Mouse (Mus musculus) ovary, adult 2 months (tissue): ENCODE measurements around the gene Ift88. TPM values are rescaled to one million over a fixed set of nuclear protein-coding genes. Genes with fewer than 3 reads are reported as not detected.

ENCODE experiments used
- polyA plus RNA-seq: library from polyadenylated mRNA; depleted of rRNA; stranded (reverse); fragments of >200 nt; gene quantifications from 2 replicates; pipeline ENCODE4 v1.2.3, GENCODE M21; 2012; rRNA removed

Gene Ift88
- 6.4 TPM in 2 replicates for polyA plus RNA-seq

DNA sequence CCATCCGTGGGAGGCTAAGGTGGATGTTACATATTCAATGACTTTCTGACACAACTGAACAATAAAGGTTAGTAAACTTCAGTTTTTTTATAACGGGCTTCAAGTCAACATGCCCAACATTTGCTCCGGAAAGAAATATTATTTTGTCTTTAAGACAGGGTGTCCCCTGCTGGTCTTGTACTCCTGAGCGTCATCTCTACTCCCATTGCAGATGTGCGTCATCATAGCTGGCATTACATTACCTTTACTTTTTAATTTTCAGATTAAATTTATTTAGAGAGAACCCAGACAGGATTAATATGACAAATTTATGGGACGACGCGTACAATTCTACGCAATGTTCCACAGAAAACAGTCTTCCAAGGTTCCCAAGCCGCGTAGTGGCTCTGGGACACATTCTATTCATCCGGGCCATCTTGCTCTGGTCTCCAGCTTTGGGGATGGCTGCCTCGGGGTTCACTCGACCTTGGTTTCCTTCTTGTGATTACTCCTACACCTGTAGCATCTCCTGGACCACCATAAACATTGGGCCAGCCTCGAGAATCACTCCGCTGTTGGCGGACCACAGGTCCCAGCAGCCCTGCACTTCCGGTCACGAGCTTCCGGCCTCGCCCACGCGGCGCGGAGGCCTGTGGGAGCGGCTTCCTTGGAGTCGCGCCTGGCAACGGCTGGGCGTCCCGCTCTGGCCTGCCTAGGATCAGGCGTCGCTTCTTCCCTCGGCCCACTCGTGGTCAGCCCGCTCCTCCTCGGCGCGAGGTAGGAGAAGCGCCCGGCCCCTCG, at the start of gene Ift88:
TSS of gene Ift88 (plus strand) at position 631 of the 780 bp plus-strand sequence.

DNA sequence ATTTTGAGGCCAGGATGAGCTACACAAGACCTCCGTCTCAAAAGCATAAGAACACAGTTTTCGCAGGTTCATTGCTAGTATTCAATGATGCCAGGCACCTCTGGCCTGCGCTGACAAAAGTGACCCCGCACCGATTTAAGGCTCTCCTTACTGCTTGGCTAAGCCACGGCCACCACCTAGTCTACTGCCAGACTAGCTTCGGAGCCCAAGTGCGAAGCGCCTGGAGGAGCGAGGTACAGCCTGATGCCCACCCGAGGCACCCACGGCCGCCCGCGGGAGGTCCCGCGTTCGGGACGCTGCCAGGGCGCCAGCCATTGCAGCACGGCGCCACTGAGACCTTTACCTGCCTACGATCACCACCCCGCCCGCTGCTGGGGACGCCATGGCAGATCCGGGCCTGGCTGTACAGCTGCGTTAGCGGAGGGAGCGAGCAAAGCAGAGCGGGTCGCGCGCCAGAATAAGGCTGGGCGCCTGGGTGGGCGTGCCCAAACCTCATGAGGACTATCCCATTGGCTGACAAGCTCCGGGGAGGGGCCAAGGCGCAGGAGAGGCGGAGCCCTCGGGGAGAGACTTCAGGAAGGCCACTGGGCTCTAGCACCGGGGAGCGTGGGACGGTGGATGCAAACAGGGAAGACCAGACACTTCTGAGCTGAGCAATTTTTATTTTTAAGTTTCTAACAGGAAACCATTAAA, 25.7 kb upstream of the Ift88 start, which contains the start of gene Cryl1:
TSS of gene Cryl1 (minus strand) at position 465 of the 693 bp plus-strand sequence.

DNA sequence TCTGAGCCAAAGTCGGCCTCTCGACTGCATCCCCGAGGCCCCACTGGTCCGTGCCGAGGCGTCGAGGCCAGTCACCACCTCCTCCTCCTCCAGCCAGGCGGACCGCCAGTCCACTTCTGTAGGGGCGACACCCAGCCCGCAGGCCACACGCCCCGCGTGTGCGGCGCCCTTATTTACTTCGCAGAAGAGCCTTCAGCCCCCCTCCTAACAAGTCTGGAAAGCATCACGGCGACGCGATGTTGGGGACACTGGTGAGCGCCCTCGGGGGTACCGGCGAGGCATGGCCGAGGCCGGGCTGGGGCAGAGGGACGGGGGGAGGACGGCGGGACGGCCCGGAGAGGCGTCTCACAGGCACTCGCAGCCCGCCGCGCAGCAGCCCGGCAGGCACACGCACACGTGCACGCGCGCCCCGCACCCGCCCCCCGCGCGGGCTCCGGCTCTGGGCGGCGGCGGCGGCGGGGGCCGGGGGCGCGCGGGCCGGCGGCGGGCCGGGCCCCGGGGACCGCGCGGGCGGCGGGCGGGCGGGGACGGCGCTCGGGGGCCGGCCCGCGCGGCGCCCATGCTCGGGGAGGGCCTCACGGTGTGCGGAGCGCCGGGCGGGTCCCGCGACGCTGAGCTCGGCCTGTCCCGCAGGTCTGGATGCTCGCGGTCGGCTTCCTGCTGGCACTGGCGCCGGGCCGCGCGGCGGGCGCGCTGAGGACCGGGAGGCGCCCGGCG, 101.0 kb downstream of the Ift88 start, which contains the start of gene Il17d:
TSS of gene Il17d (plus strand) at position 107 of the 717 bp plus-strand sequence.

Other genes starting within 250 kb of the Ift88 start
- 52.2 and 81.6 TPM in 2 replicates for gene Cryl1, start 25.5 kb upstream of the Ift88 start, polyA plus RNA-seq
- 50.3 and 79.3 TPM in 2 replicates for gene Il17d, start 100.7 kb downstream of the Ift88 start, polyA plus RNA-seq
- gene Eef1akmt1, start 147.6 kb downstream of the Ift88 start, polyA plus RNA-seq = 8.1 and 11.8 TPM in 2 replicates
- gene Xpo4, start 241.4 kb downstream of the Ift88 start, polyA plus RNA-seq = 4.0 TPM in 2 replicates